Mouse (Mus musculus): ENCODE results near the gene Mbd4.

DNA sequence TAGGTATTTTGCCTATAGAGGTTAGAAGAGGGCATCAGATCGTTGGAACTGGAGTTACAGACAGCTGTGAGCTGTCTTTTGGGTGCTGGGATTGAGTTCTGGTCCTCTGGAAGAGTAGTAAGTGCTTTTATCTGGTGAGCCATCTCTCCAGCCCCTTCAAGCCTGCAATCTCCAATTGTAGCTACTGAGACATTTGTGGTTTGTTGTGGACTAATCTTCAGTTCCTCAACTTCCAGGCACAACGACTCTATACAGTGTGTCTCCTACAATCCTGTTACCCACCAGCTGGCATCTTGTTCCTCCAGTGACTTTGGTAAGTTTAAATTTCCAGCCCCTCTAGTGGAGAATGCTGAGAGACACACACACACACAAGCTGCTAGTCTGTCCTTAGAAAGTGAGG is 24.1 kb upstream of the Mbd4 start:
- TF ChIP-seq CTCF (IDR thresholded peaks at IDR 0.05; ENCODE audit: borderline replicate concordance, insufficient read depth, low read depth, low read length), result no peak
- TF ChIP-seq POLR2A (IDR thresholded peaks at IDR 0.05; ENCODE audit: borderline replicate concordance, insufficient read depth, low read length), result no peak
